Mouse (Mus musculus): ENCODE results near the gene Grk3. TPM values are rescaled to one million over a fixed set of nuclear protein-coding genes. Genes with fewer than 3 reads are reported as not detected.

The Grk3 gene
- polyA plus RNA-seq, 1 experiment from 2014 or later: 15.1 TPM

- Histone ChIP-seq H3K9me3 (no peaks in the 10 kb centered on the region), H3K9ac (replicated peaks) (no peak overlapping the region), H3K27me3 (no peaks in the 10 kb centered on the region), H3K4me3 (replicated peaks) (no peak overlapping the region), H3K27ac (0 out of 2 replicates have a peak overlapping the region, but pooled peaks have one; percentile 5), H3K36me3 (no peaks in the 10 kb centered on the region), H3K4me1 (replicated peaks) (peaks cover 9% of the 10 kb centered on the region), H3K4me2 (replicated peaks) (no peak overlapping the region)
- 33% methylated on average over 5 of the region's 5 CpGs for WGBS
- no peak for ATAC-seq
Observed at GRCm38 (mm10) chr5:113002821-113003380, 12.7 kb downstream of the Grk3 start.

- H3K36me3 ChIP-seq: 0 out of 2 replicates have a peak, but pooled peaks cover 6% of the 10 kb centered on the region
- H3K4me3 ChIP-seq (replicated peaks): no peak overlapping the region
- WGBS: 65% methylated on average over 8 of the region's 8 CpGs
- no peak overlapping the region for H3K27ac ChIP-seq
- no peak overlapping the region for H3K9ac ChIP-seq (replicated peaks)
- no peak for ATAC-seq
- H3K9me3 ChIP-seq: no peaks in the 10 kb centered on the region
- H3K4me2 ChIP-seq (replicated peaks): no peak overlapping the region
- peaks cover 17% of the 10 kb centered on the region for H3K4me1 ChIP-seq (replicated peaks)
- H3K27me3 ChIP-seq: no peaks in the 10 kb centered on the region
Observed at GRCm38 (mm10) chr5:112999227-112999626, 16.4 kb downstream of the Grk3 start.

GRCm38 (mm10) chr5:112997516-112998186 lies 17.9 kb downstream of the Grk3 start:
- Histone ChIP-seq H3K9ac (replicated peaks) (no peak overlapping the region), H3K9me3 (no peaks in the 10 kb centered on the region), H3K36me3 (0 out of 2 replicates have a peak, but pooled peaks cover 6% of the 10 kb centered on the region), H3K27me3 (no peaks in the 10 kb centered on the region), H3K4me3 (replicated peaks) (no peak overlapping the region), H3K4me2 (replicated peaks) (no peak overlapping the region), H3K4me1 (replicated peaks) (peaks cover 11% of the 10 kb centered on the region; the same call in 1 of the 2 replicates), H3K27ac (peak overlapping the region; percentile 14; the same call in 1 of the 2 replicates)
- 36% methylated on average over 5 of the region's 5 CpGs for WGBS
- ATAC-seq: 0 out of 2 replicates have a peak, but pooled peaks have one; percentile 17

GRCm38 (mm10) chr5:112991245-112991644 lies 24.3 kb downstream of the Grk3 start:
- WGBS: 75% methylated on average over 9 of the region's 9 CpGs
- no peaks in the 10 kb centered on the region for H3K9me3 ChIP-seq
- H3K9ac ChIP-seq (replicated peaks): no peak overlapping the region
- no peak overlapping the region for H3K27ac ChIP-seq
- H3K4me1 ChIP-seq (replicated peaks): no peaks in the 10 kb centered on the region
- no peak overlapping the region for H3K4me2 ChIP-seq (replicated peaks)
- H3K4me3 ChIP-seq (replicated peaks): no peak overlapping the region
- no peak for ATAC-seq
- H3K27me3 ChIP-seq: no peaks in the 10 kb centered on the region
- 0 out of 2 replicates have a peak, but pooled peaks cover 5% of the 10 kb centered on the region for H3K36me3 ChIP-seq

GRCm38 (mm10) chr5:112981931-112982330 lies 33.7 kb downstream of the Grk3 start:
- Histone ChIP-seq H3K9ac (replicated peaks) (no peak overlapping the region), H3K36me3 (no peaks in the 10 kb centered on the region), H3K4me3 (replicated peaks) (no peak overlapping the region), H3K4me2 (replicated peaks) (no peak overlapping the region), H3K4me1 (replicated peaks) (peaks cover 9% of the 10 kb centered on the region), H3K27me3 (no peaks in the 10 kb centered on the region), H3K27ac (no peak overlapping the region), H3K9me3 (no peaks in the 10 kb centered on the region)
- no peak for ATAC-seq
- WGBS: 39% methylated on average over 6 of the region's 6 CpGs

- WGBS: 88% methylated on average over 7 of the region's 7 CpGs
- no peak overlapping the region for H3K4me2 ChIP-seq (replicated peaks)
- H3K36me3 ChIP-seq: no peaks in the 10 kb centered on the region
- no peak for ATAC-seq
- no peaks in the 10 kb centered on the region for H3K9me3 ChIP-seq
- H3K4me1 ChIP-seq (replicated peaks): peaks cover 9% of the 10 kb centered on the region
- no peak overlapping the region for H3K9ac ChIP-seq (replicated peaks)
- H3K27ac ChIP-seq: no peak overlapping the region
- no peaks in the 10 kb centered on the region for H3K27me3 ChIP-seq
- H3K4me3 ChIP-seq (replicated peaks): no peak overlapping the region
Observed at GRCm38 (mm10) chr5:112979710-112980109, 35.9 kb downstream of the Grk3 start.

- Histone ChIP-seq H3K4me3 (replicated peaks) (no peak overlapping the region), H3K36me3 (no peaks in the 10 kb centered on the region), H3K9me3 (no peaks in the 10 kb centered on the region), H3K9ac (replicated peaks) (no peak overlapping the region), H3K4me1 (replicated peaks) (peaks cover 9% of the 10 kb centered on the region), H3K4me2 (replicated peaks) (no peak overlapping the region), H3K27ac (no peak overlapping the region), H3K27me3 (no peaks in the 10 kb centered on the region)
- no peak for ATAC-seq
- 88% methylated on average over 9 of the region's 9 CpGs for WGBS
Observed at GRCm38 (mm10) chr5:112979195-112979594, 36.4 kb downstream of the Grk3 start.

GRCm38 (mm10) chr5:112977089-112977488 lies 38.5 kb downstream of the Grk3 start:
- no peak overlapping the region for H3K27ac ChIP-seq
- H3K4me2 ChIP-seq (replicated peaks): no peak overlapping the region
- H3K9me3 ChIP-seq: no peaks in the 10 kb centered on the region
- no peaks in the 10 kb centered on the region for H3K27me3 ChIP-seq
- 73% methylated on average over 5 of the region's 5 CpGs for WGBS
- no peak overlapping the region for H3K4me3 ChIP-seq (replicated peaks)
- no peak overlapping the region for H3K9ac ChIP-seq (replicated peaks)
- peaks cover 10% of the 10 kb centered on the region for H3K4me1 ChIP-seq (replicated peaks)
- ATAC-seq: no peak
- H3K36me3 ChIP-seq: no peaks in the 10 kb centered on the region

GRCm38 (mm10) chr5:112973596-112973995 lies 42.0 kb downstream of the Grk3 start:
- no peaks in the 10 kb centered on the region for H3K36me3 ChIP-seq
- H3K9me3 ChIP-seq: no peaks in the 10 kb centered on the region
- peak; percentile 27; the same call in 1 of the 2 replicates for ATAC-seq
- H3K4me2 ChIP-seq (replicated peaks): no peak overlapping the region
- 54% methylated on average over 7 of the region's 7 CpGs for WGBS
- no peak overlapping the region for H3K4me3 ChIP-seq (replicated peaks)
- no peak overlapping the region for H3K27ac ChIP-seq
- peaks cover 8% of the 10 kb centered on the region for H3K4me1 ChIP-seq (replicated peaks)
- 0 out of 2 replicates have a peak overlapping the region, but pooled peaks have one; percentile 19 for H3K9ac ChIP-seq (replicated peaks)
- H3K27me3 ChIP-seq: no peaks in the 10 kb centered on the region

GRCm38 (mm10) chr5:112972297-112972696 lies 43.3 kb downstream of the Grk3 start:
- H3K36me3 ChIP-seq: no peaks in the 10 kb centered on the region
- H3K9ac ChIP-seq (replicated peaks): no peak overlapping the region
- H3K9me3 ChIP-seq: no peaks in the 10 kb centered on the region
- H3K4me2 ChIP-seq (replicated peaks): no peak overlapping the region
- no peak overlapping the region for H3K4me3 ChIP-seq (replicated peaks)
- 90% methylated on average over 12 of the region's 12 CpGs for WGBS
- no peaks in the 10 kb centered on the region for H3K27me3 ChIP-seq
- peaks cover 10% of the 10 kb centered on the region for H3K4me1 ChIP-seq (replicated peaks)
- H3K27ac ChIP-seq: no peak overlapping the region
- ATAC-seq: no peak

- H3K4me3 ChIP-seq (replicated peaks): no peak overlapping the region
- peaks cover 34% of the 10 kb centered on the region for H3K4me1 ChIP-seq (replicated peaks)
- no peak overlapping the region for H3K27ac ChIP-seq
- H3K9me3 ChIP-seq: no peaks in the 10 kb centered on the region
- H3K9ac ChIP-seq (replicated peaks): no peak overlapping the region
- ATAC-seq: no peak
- H3K4me2 ChIP-seq (replicated peaks): no peak overlapping the region
- WGBS: 67% methylated on average over 4 of the region's 4 CpGs
- H3K27me3 ChIP-seq: no peaks in the 10 kb centered on the region
- no peaks in the 10 kb centered on the region for H3K36me3 ChIP-seq
Observed at GRCm38 (mm10) chr5:112963495-112963894, 52.1 kb downstream of the Grk3 start.

GRCm38 (mm10) chr5:112962166-112962565 lies 53.4 kb downstream of the Grk3 start:
- 85% methylated on average over 6 of the region's 6 CpGs for WGBS
- no peak for ATAC-seq
- Histone ChIP-seq H3K4me2 (replicated peaks) (no peak overlapping the region), H3K27me3 (no peaks in the 10 kb centered on the region), H3K36me3 (no peaks in the 10 kb centered on the region), H3K9me3 (no peaks in the 10 kb centered on the region), H3K27ac (no peak overlapping the region), H3K4me3 (replicated peaks) (no peak overlapping the region), H3K4me1 (replicated peaks) (peaks cover 33% of the 10 kb centered on the region), H3K9ac (replicated peaks) (no peak overlapping the region)

All from midbrain, embryonic 13.5 days (tissue).